Mouse (Mus musculus) testis, adult 2 months (tissue): Measurements from ENCODE around the gene Btbd18.

Experiments
- CTCF ChIP-seq: fragments of 200-500 bp; IDR thresholded peaks from 2 replicates; pipeline ENCODE4 v1.5.1; 2012; ENCODE audit warnings: low read depth, mild to moderate bottlenecking, inconsistent platforms, low read length, moderate library complexity; ENCODE audit not compliant: control insufficient read depth, insufficient read depth, insufficient replicate concordance
- POLR2A ChIP-seq: fragments of 200-500 bp; IDR thresholded peaks from 2 replicates; pipeline ENCODE4 v1.6.1; 2012; ENCODE audit warnings: low read depth, mild to moderate bottlenecking, inconsistent platforms, low read length, moderate library complexity; ENCODE audit not compliant: control insufficient read depth

DNA sequence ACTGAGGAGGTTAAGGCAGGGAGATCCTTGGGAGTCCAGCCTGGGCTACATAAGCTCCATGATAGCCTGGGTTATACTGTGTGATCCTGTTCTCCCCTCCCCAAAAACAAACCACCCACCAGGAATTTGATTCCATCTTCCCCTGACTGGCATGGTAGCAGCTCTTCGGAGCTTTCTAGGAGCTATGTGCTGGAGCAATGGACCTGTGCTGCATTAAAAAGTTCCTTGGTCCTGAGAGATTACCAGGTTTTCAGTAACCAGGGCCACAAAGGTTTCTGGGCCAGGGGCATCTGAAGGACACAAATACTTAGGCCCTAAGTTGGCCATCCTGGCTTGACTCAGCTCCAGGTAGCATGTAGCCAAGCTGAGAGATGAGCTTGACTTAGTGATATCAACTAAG lies 26.9 kb upstream of the Btbd18 start:
- TF ChIP-seq POLR2A (no peak), CTCF (no peak)
